Comparison of ENCODE assay signal across 8 mouse cellular contexts in the genomic region with DNA sequence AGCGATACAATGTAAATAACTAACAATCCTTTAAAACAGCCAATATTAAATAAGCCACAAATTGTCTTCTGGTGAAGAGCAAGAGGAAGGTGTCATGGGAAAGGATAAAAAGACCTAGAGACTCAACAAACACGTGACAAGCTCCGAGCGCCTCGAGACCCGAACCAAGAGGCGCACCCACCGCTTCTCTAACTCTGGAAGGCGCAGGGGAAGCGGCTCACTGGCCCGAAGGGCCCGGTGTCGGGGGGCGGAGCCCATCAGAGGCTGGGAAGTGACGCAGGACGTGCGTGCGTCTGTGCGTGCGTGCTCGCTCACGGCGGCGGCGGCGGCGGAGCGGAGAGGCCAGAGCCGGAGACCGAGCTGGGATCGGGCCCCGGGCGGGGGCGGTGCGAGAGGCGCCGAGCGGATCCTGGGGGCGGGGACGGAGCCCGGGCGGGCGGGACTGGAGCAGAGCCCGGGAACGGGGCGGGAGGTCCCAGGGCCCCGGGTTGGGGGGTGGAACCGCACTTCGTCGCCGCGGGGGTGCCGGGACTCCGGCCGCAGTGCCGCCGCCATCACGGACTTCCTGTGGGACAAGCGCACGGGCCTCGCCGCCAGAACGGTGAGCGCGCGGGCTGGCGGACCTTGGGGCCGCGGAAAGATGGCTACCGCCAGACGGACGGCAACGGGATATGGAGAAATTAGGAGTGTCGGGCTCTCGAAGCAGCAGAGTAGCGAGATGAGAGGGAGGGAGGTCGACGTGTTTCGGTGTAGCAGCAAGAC. TPM values are rescaled to one million over a fixed set of nuclear protein-coding genes. Genes with fewer than 3 reads are reported as not detected.
DNase-seq lines count a peak whose midpoint lies in the region; ATAC-seq lines count a peak whose summit lies in the region.

A gene (plus strand): TSS at position 290 of the 762 bp plus-strand sequence.

- H3K4me1 ChIP-seq in hindbrain, embryonic 10.5 days (replicated peaks) = peaks cover 37% of the 10 kb centered on the region

- peak; percentile 99 for ATAC-seq in frontal cortex, adult (ENCODE audit: low TSS enrichment)

- no peaks in the 10 kb centered on the region; the same call in 1 of the 2 replicates for H3K27me3 ChIP-seq in hindbrain, embryonic 10.5 days (ENCODE audit: insufficient read depth, poor library complexity, severe bottlenecking)

- peaks cover 37% of the 10 kb centered on the region for H3K36me3 ChIP-seq in hindbrain, embryonic 10.5 days

- H3K4me3 ChIP-seq in hindbrain, embryonic 10.5 days = peak within 1 kb of the TSS; percentile 99

- peak; percentile 92 for DNase-seq in MEL-GATA-1-ER (ENCODE audit: extremely low read depth, low read depth)
- DNase-seq in cerebellum, adult 8-10 months = peak; percentile 90
- peak; percentile 96 for DNase-seq in hindbrain, embryonic 10.5 days (ENCODE audit: low spot score)
- peak; percentile 90 to 92 for DNase-seq in layer of hippocampus, postnatal 10 days (ENCODE audit: low spot score in 2 of 2)
- peak; percentile 96 for DNase-seq in lung, postnatal 10 days
- DNase-seq in ovary, postnatal 36 days (ENCODE audit: low spot score) = peak; percentile 95
- DNase-seq in thymus, postnatal 25 days = peak; percentile 96

- under 1% methylated on average over 79 of the region's 79 CpGs for WGBS in hindbrain, embryonic 10.5 days

- H3K9me3 ChIP-seq in hindbrain, embryonic 10.5 days = no peaks in the 10 kb centered on the region

- H3K27ac ChIP-seq in hindbrain, embryonic 10.5 days = peak within 1 kb of the TSS; percentile 99

RNA-seq across cellular contexts. Expression of the gene that starts here (rescaled TPM):
- 34.8 and 35.3 TPM in 2 replicates for polyA plus RNA-seq in hindbrain, embryonic 10.5 days (2016; fragmentation: Nextera tagmentation; extraction: Ambion mirVana)
- 10 to 100 TPM; 52.0 to 55.9 TPM for total RNA-seq in layer of hippocampus, postnatal 10 days (2021)

Comparison
In these comparisons a context has a peak if more than half of its experiments do, and no peak if none do; other contexts are left out.
1. Peak in every context shown above with its lines: DNase-seq, ATAC-seq, H3K4me3 ChIP-seq and H3K27ac ChIP-seq.